Mouse (Mus musculus) liver, embryonic 11.5 days (tissue): ENCODE results near the gene AC124502.3. TPM values are rescaled to one million over a fixed set of nuclear protein-coding genes. Genes with fewer than 3 reads are reported as not detected.
"Not testable (repeated sequence)": the region's sequence is repeated elsewhere in the genome, so short reads cannot be mapped to it uniquely, and the experiment has no call there.

Experiments
- ATAC-seq: fragments of 200-750 bp; cut with Nextera tagmentation; replicated peaks from 2 replicates; pipeline ENCODE4 v1.8.0; 2017; ENCODE audit warnings: moderate number of reproducible peaks, mild to moderate bottlenecking, moderate TSS enrichment, moderate library complexity; ENCODE audit not compliant: low FRiP score
- DNase-seq: peaks from one replicate; pipeline ENCODE4 v3.0.0-alpha.2; 2017; ENCODE audit warnings: low spot score
- H3K27ac ChIP-seq: fragments of 300-500 bp; sonication (generic); 2 replicates; pipeline ENCODE4 v1.5.1; 2014; ENCODE audit warnings: mild to moderate bottlenecking, low read depth, low read length, control low read depth
- H3K27me3 ChIP-seq: fragments of 300-500 bp; sonication (generic); replicated peaks from 2 replicates; pipeline ENCODE4 v1.6.1; 2014; ENCODE audit warnings: low read length, mixed read lengths; ENCODE audit not compliant: control insufficient read depth, insufficient read depth
- H3K36me3 ChIP-seq: fragments of 300-500 bp; sonication (generic); 2 replicates; pipeline ENCODE4 v1.6.1; 2014; ENCODE audit warnings: mild to moderate bottlenecking, low read length, moderate library complexity, mixed read lengths; ENCODE audit not compliant: control insufficient read depth, insufficient read depth
- H3K4me1 ChIP-seq: fragments of 300-500 bp; sonication (generic); replicated peaks from 2 replicates; pipeline ENCODE4 v1.6.1; 2014; ENCODE audit warnings: low read length, mixed read lengths; ENCODE audit not compliant: control insufficient read depth, insufficient read depth
- H3K4me2 ChIP-seq: fragments of 300-500 bp; sonication (generic); 2 replicates; pipeline ENCODE4 v1.6.1; 2014; ENCODE audit warnings: mild to moderate bottlenecking, control low read depth, moderate library complexity
- H3K4me3 ChIP-seq: fragments of 300-500 bp; sonication (generic); 2 replicates; pipeline ENCODE4 v1.5.1; 2014; ENCODE audit warnings: low read depth, low read length, control low read depth
- H3K9ac ChIP-seq: fragments of 300-500 bp; sonication (generic); 2 replicates; pipeline ENCODE4 v1.6.1; 2014; ENCODE audit warnings: low read depth, low read length, control low read depth
- H3K9me3 ChIP-seq: fragments of 300-500 bp; sonication (generic); 2 replicates; pipeline ENCODE4 v1.6.1; 2016; ENCODE audit warnings: low read length, inconsistent platforms, mixed read lengths; ENCODE audit not compliant: control insufficient read depth
- WGBS: fragments of 180-500 bp; shearing (Covaris S2); extraction: QIAGEN DNeasy Blood & Tissue Kit; methylation state at CpG from one replicate; pipeline ENCODE4 v1.1.7; 2014; 5-methylcytosine and 5-hydroxymethylcytosine counted together
- polyA plus RNA-seq: library from polyadenylated mRNA; unstranded; fragments of >200 nt; fragmentation: Nextera tagmentation; extraction: Ambion mirVana; gene quantifications from 2 replicates; pipeline ENCODE4 v1.2.1, GENCODE M21; 2014

Gene AC124502.3
- polyA plus RNA-seq, 1 experiment from 2014 or later: 1.1 TPM

GRCm38 (mm10) chr19:5079279-5079678 lies 40.6 kb downstream of the AC124502.3 start:
- H3K4me2 ChIP-seq: no peak overlapping the region
- no peaks in the 10 kb centered on the region for H3K4me1 ChIP-seq
- ATAC-seq (no peak), DNase-seq (no peak)
- peaks cover 52% of the 10 kb centered on the region for H3K27me3 ChIP-seq
- H3K9me3 ChIP-seq: no peaks in the 10 kb centered on the region
- no peak overlapping the region for H3K4me3 ChIP-seq
- no peaks in the 10 kb centered on the region for H3K36me3 ChIP-seq
- no peak overlapping the region for H3K9ac ChIP-seq
- no peak overlapping the region for H3K27ac ChIP-seq
- WGBS: 88% methylated on average over 1 of the region's 1 CpGs

- Histone ChIP-seq H3K4me1 (peaks cover 4% of the 10 kb centered on the region; the same call in 1 of the 2 replicates), H3K4me2 (no peak overlapping the region), H3K27me3 (peaks cover 71% of the 10 kb centered on the region), H3K27ac (no peak overlapping the region), H3K9me3 (no peaks in the 10 kb centered on the region), H3K4me3 (no peak overlapping the region), H3K36me3 (no peaks in the 10 kb centered on the region), H3K9ac (no peak overlapping the region)
- WGBS: 55% methylated on average over 18 of the region's 18 CpGs
- peak; percentile 32 for DNase-seq
- no peak for ATAC-seq
These were observed 43.3 kb downstream of the AC124502.3 start for GRCm38 (mm10) chr19:5082005-5082404.

- 52% methylated on average over 24 of the region's 24 CpGs for WGBS
- ATAC-seq (no peak), DNase-seq (no peak)
- no peak overlapping the region for H3K27ac ChIP-seq
- no peak overlapping the region for H3K4me2 ChIP-seq
- no peaks in the 10 kb centered on the region for H3K9me3 ChIP-seq
- no peaks in the 10 kb centered on the region for H3K36me3 ChIP-seq
- H3K4me1 ChIP-seq: peaks cover 6% of the 10 kb centered on the region
- H3K27me3 ChIP-seq: peaks cover 71% of the 10 kb centered on the region
- H3K9ac ChIP-seq: no peak overlapping the region
- no peak overlapping the region for H3K4me3 ChIP-seq
These were observed 43.9 kb downstream of the AC124502.3 start for GRCm38 (mm10) chr19:5082596-5082995.

- Histone ChIP-seq H3K27ac (no peak overlapping the region), H3K4me3 (peak overlapping the region; percentile 54), H3K4me2 (peak overlapping the region; percentile 71), H3K27me3 (peaks cover 68% of the 10 kb centered on the region), H3K9me3 (no peaks in the 10 kb centered on the region), H3K36me3 (no peaks in the 10 kb centered on the region), H3K4me1 (peaks cover 12% of the 10 kb centered on the region), H3K9ac (no peak overlapping the region)
- 63% methylated on average over 3 of the region's 3 CpGs for WGBS
- ATAC-seq (no peak), DNase-seq (peak; percentile 31)
These were observed 45.5 kb downstream of the AC124502.3 start for GRCm38 (mm10) chr19:5083961-5084833.

GRCm38 (mm10) chr19:5084834-5085144 lies 46.1 kb downstream of the AC124502.3 start:
- H3K4me3 ChIP-seq: peak overlapping the region; percentile 54
- WGBS: 5% methylated on average over 15 of the region's 15 CpGs
- H3K4me2 ChIP-seq: peak overlapping the region; percentile 71
- peaks cover 67% of the 10 kb centered on the region for H3K27me3 ChIP-seq
- H3K36me3 ChIP-seq: no peaks in the 10 kb centered on the region
- H3K9me3 ChIP-seq: no peaks in the 10 kb centered on the region
- H3K27ac ChIP-seq: no peak overlapping the region
- peaks cover 14% of the 10 kb centered on the region for H3K4me1 ChIP-seq
- ATAC-seq (no peak), DNase-seq (no peak)
- no peak overlapping the region for H3K9ac ChIP-seq

- Histone ChIP-seq H3K27ac (no peak within 1 kb of the TSS), H3K9me3 (no peaks in the 10 kb centered on the region), H3K27me3 (peaks cover 62% of the 10 kb centered on the region), H3K36me3 (peaks cover under 1% of the 10 kb centered on the region; the same call in 1 of the 2 replicates), H3K4me3 (peak within 1 kb of the TSS; percentile 54), H3K4me1 (peaks cover 14% of the 10 kb centered on the region), H3K4me2 (peak within 1 kb of the TSS; percentile 71), H3K9ac (no peak within 1 kb of the TSS)
- WGBS: 1% methylated on average over 69 of the region's 69 CpGs
- no peak for ATAC-seq
- peak; percentile 37 for DNase-seq
These were observed 46.6 kb downstream of the AC124502.3 start, which contains the start of gene Tmem151a for GRCm38 (mm10) chr19:5085145-5085863. TSS of gene Tmem151a (minus strand) at chr19:5085531.

- H3K36me3 ChIP-seq, DNase-seq, H3K4me2 ChIP-seq, H3K9ac ChIP-seq, H3K4me3 ChIP-seq, H3K27ac ChIP-seq, ATAC-seq, H3K9me3 ChIP-seq: not testable (repeated sequence)
- 45% methylated on average over 4 of the region's 4 CpGs for WGBS
- Histone ChIP-seq H3K27me3 (peaks cover 50% of the 10 kb centered on the region), H3K4me1 (peaks cover 14% of the 10 kb centered on the region)
These were observed 47.8 kb downstream of the AC124502.3 start for GRCm38 (mm10) chr19:5086533-5086932.

- peaks cover 14% of the 10 kb centered on the region for H3K4me1 ChIP-seq
- H3K4me3 ChIP-seq: peak within 1 kb of the TSS; percentile 79
- ATAC-seq: peak; percentile 93
- H3K27me3 ChIP-seq: peaks cover 34% of the 10 kb centered on the region
- peak; percentile 93 for DNase-seq
- peak within 1 kb of the TSS; percentile 68 for H3K27ac ChIP-seq
- WGBS: under 1% methylated on average over 58 of the region's 58 CpGs
- no peaks in the 10 kb centered on the region for H3K9me3 ChIP-seq
- H3K4me2 ChIP-seq: peak within 1 kb of the TSS; percentile 88
- H3K9ac ChIP-seq: peak within 1 kb of the TSS; percentile 79
- H3K36me3 ChIP-seq: peaks cover 9% of the 10 kb centered on the region
These were observed 49.4 kb downstream of the AC124502.3 start, which contains the start of gene Yif1a for GRCm38 (mm10) chr19:5087884-5088728. TSS of gene Yif1a (plus strand) at chr19:5088538.
